Mouse (Mus musculus): ENCODE measurements around the gene Vgll4. TPM values are rescaled to one million over a fixed set of nuclear protein-coding genes. Genes with fewer than 3 reads are reported as not detected.
A peak's percentile ranks its signal among the peaks of the same experiment; 100 is the strongest.

Vgll4 gene
- total RNA-seq, 1 experiment from 2014 or later: 82.9 TPM

- ATAC-seq (ENCODE audit: extremely low read depth, insufficient number of reproducible peaks, low FRiP score, poor library complexity, severe bottlenecking): no peak
These were observed 83.1 kb downstream of the Vgll4 start for GRCm38 (mm10) chr6:114886504-114887361.

GRCm38 (mm10) chr6:114886012-114886411 lies 83.8 kb downstream of the Vgll4 start:
- peak; percentile 51; the same call in 1 of the 2 replicates for ATAC-seq (ENCODE audit: extremely low read depth, insufficient number of reproducible peaks, low FRiP score, poor library complexity, severe bottlenecking)

GRCm38 (mm10) chr6:114885129-114885528 lies 84.7 kb downstream of the Vgll4 start:
- no peak for ATAC-seq (ENCODE audit: extremely low read depth, insufficient number of reproducible peaks, low FRiP score, poor library complexity, severe bottlenecking)

- no peak for ATAC-seq (ENCODE audit: extremely low read depth, insufficient number of reproducible peaks, low FRiP score, poor library complexity, severe bottlenecking)
These were observed 86.5 kb downstream of the Vgll4 start for GRCm38 (mm10) chr6:114883261-114883740.

- ATAC-seq (ENCODE audit: extremely low read depth, insufficient number of reproducible peaks, low FRiP score, poor library complexity, severe bottlenecking): no peak
These were observed 87.1 kb downstream of the Vgll4 start for GRCm38 (mm10) chr6:114882675-114883074.

GRCm38 (mm10) chr6:114882212-114882611 lies 87.6 kb downstream of the Vgll4 start:
- no peak for ATAC-seq (ENCODE audit: extremely low read depth, insufficient number of reproducible peaks, low FRiP score, poor library complexity, severe bottlenecking)

- no peak for ATAC-seq (ENCODE audit: extremely low read depth, insufficient number of reproducible peaks, low FRiP score, poor library complexity, severe bottlenecking)
These were observed 89.0 kb downstream of the Vgll4 start for GRCm38 (mm10) chr6:114880798-114881197.

GRCm38 (mm10) chr6:114878841-114879520 lies 90.8 kb downstream of the Vgll4 start:
- ATAC-seq (ENCODE audit: extremely low read depth, insufficient number of reproducible peaks, low FRiP score, poor library complexity, severe bottlenecking): no peak

- ATAC-seq (ENCODE audit: extremely low read depth, insufficient number of reproducible peaks, low FRiP score, poor library complexity, severe bottlenecking): no peak
These were observed 93.2 kb downstream of the Vgll4 start for GRCm38 (mm10) chr6:114876546-114876945.

- no peak for ATAC-seq (ENCODE audit: extremely low read depth, insufficient number of reproducible peaks, low FRiP score, poor library complexity, severe bottlenecking)
These were observed 93.8 kb downstream of the Vgll4 start for GRCm38 (mm10) chr6:114876033-114876432.

- peak; percentile 69 for ATAC-seq (ENCODE audit: extremely low read depth, insufficient number of reproducible peaks, low FRiP score, poor library complexity, severe bottlenecking)
These were observed 94.7 kb downstream of the Vgll4 start for GRCm38 (mm10) chr6:114875018-114875558.

- no peak for ATAC-seq (ENCODE audit: extremely low read depth, insufficient number of reproducible peaks, low FRiP score, poor library complexity, severe bottlenecking)
These were observed 95.5 kb downstream of the Vgll4 start for GRCm38 (mm10) chr6:114874138-114874928.

GRCm38 (mm10) chr6:114873808-114874137 lies 96.0 kb downstream of the Vgll4 start:
- ATAC-seq (ENCODE audit: extremely low read depth, insufficient number of reproducible peaks, low FRiP score, poor library complexity, severe bottlenecking): no peak

- ATAC-seq (ENCODE audit: extremely low read depth, insufficient number of reproducible peaks, low FRiP score, poor library complexity, severe bottlenecking): no peak
These were observed 98.7 kb downstream of the Vgll4 start for GRCm38 (mm10) chr6:114871010-114871660.

- ATAC-seq (ENCODE audit: extremely low read depth, insufficient number of reproducible peaks, low FRiP score, poor library complexity, severe bottlenecking): no peak
These were observed 100.2 kb downstream of the Vgll4 start for GRCm38 (mm10) chr6:114869501-114870076.

- no peak for ATAC-seq (ENCODE audit: extremely low read depth, insufficient number of reproducible peaks, low FRiP score, poor library complexity, severe bottlenecking)
These were observed 101.1 kb downstream of the Vgll4 start for GRCm38 (mm10) chr6:114868656-114869055.

GRCm38 (mm10) chr6:114866619-114867018 lies 103.2 kb downstream of the Vgll4 start:
- no peak for ATAC-seq (ENCODE audit: extremely low read depth, insufficient number of reproducible peaks, low FRiP score, poor library complexity, severe bottlenecking)

- no peak for ATAC-seq (ENCODE audit: extremely low read depth, insufficient number of reproducible peaks, low FRiP score, poor library complexity, severe bottlenecking)
These were observed 103.7 kb downstream of the Vgll4 start for GRCm38 (mm10) chr6:114866078-114866477.

Measured in neutrophil, adult 5-6 weeks (primary cell).